Mouse (Mus musculus) stomach, postnatal 0 days (tissue): ENCODE results near the gene Cactin.

Experiments
- CTCF ChIP-seq: IDR thresholded peaks from 2 replicates; pipeline ENCODE4 v1.5.1; 2016; ENCODE audit warnings: antibody characterized with exemption, low read depth, mild to moderate bottlenecking, moderate library complexity
- EP300 ChIP-seq: optimal IDR thresholded peaks from 2 replicates; pipeline ENCODE3; 2016; ENCODE audit warnings: antibody characterized with exemption

- no peak for TF ChIP-seq EP300
- TF ChIP-seq CTCF = no peak
These were observed 8.5 kb downstream of the Cactin start for GRCm38 (mm10) chr10:81329194-81329975.
